Mouse (Mus musculus) embryo, embryonic 10.5 days (tissue): ENCODE measurements around the gene Gm20716.
A peak's percentile ranks its signal among the peaks of the same experiment; 100 is the strongest.
"Not testable (repeated sequence)": the region's sequence is repeated elsewhere in the genome, so short reads cannot be mapped to it uniquely, and the experiment has no call there.

Experiments
- DNase-seq: peaks from one replicate; pipeline ENCODE4 v3.0.0-alpha.2; 2015; ENCODE audit warnings: low spot score

Gm20716 gene

GRCm38 (mm10) chr2:168166750-168167460 lies 63.3 kb downstream of the Gm20716 start:
- DNase-seq = no peak

GRCm38 (mm10) chr2:168161978-168162377 lies 68.2 kb downstream of the Gm20716 start:
- DNase-seq = no peak

GRCm38 (mm10) chr2:168161514-168161971 lies 68.6 kb downstream of the Gm20716 start:
- DNase-seq = no peak

GRCm38 (mm10) chr2:168160370-168160930 lies 69.7 kb downstream of the Gm20716 start:
- no peak for DNase-seq

GRCm38 (mm10) chr2:168158911-168159711 lies 71.1 kb downstream of the Gm20716 start:
- peak; percentile 79 for DNase-seq

- DNase-seq = not testable (repeated sequence)
Measured at GRCm38 (mm10) chr2:168157974-168158373, 72.2 kb downstream of the Gm20716 start.

GRCm38 (mm10) chr2:168156361-168156760 lies 73.8 kb downstream of the Gm20716 start:
- no peak for DNase-seq

- no peak for DNase-seq
Measured at GRCm38 (mm10) chr2:168155666-168156065, 74.5 kb downstream of the Gm20716 start.

- peak; percentile 98 for DNase-seq
Measured at GRCm38 (mm10) chr2:168154090-168154881, 75.9 kb downstream of the Gm20716 start.

- DNase-seq = no peak
Measured at GRCm38 (mm10) chr2:168149241-168149640, 80.9 kb downstream of the Gm20716 start.

GRCm38 (mm10) chr2:168147722-168148432 lies 82.3 kb downstream of the Gm20716 start:
- DNase-seq = no peak

- DNase-seq = no peak
Measured at GRCm38 (mm10) chr2:168145437-168145836, 84.7 kb downstream of the Gm20716 start.

GRCm38 (mm10) chr2:168143794-168144193 lies 86.4 kb downstream of the Gm20716 start:
- peak; percentile 48 for DNase-seq

GRCm38 (mm10) chr2:168137161-168137560 lies 93.0 kb downstream of the Gm20716 start:
- DNase-seq = no peak
